Mouse (Mus musculus): ENCODE data around the gene Rtp4. TPM values are rescaled to one million over a fixed set of nuclear protein-coding genes. Genes with fewer than 3 reads are reported as not detected.

The Rtp4 gene
- total RNA-seq, 1 experiment = 0.22 TPM

GRCm38 (mm10) chr16:23513401-23513800 lies 6.7 kb upstream of the Rtp4 start:
- H3K9me3 ChIP-seq (ENCODE audit: control insufficient read depth, insufficient read depth, low read depth, low read length) = no peaks in the 10 kb centered on the region
- H3K4me3 ChIP-seq (ENCODE audit: insufficient read depth in 1 of 2, low read depth in 1 of 2, low read length in 2 of 2, poor library complexity in 1 of 2, severe bottlenecking in 1 of 2) = no peak overlapping the region
- in situ Hi-C loops (cut with MboI; ENCODE audit: low sequenced_read_pairs in 2 of 2, unreplicated experiment in 2 of 2) = no loop called here
- TF ChIP-seq ZC3H11A (IDR thresholded peaks at IDR 0.05; ENCODE audit: borderline replicate concordance, low read depth, low read length) = no peak
- TF ChIP-seq HCFC1 (IDR thresholded peaks at IDR 0.05; ENCODE audit: borderline replicate concordance, insufficient read depth, low read length) = no peak
- no peak for TF ChIP-seq MAFK (IDR thresholded peaks at IDR 0.05; ENCODE audit: insufficient read depth, low read depth, low read length)
- TF ChIP-seq ZNF384 (IDR thresholded peaks at IDR 0.05; ENCODE audit: low read depth, low read length) = no peak
- TF ChIP-seq CHD2 (IDR thresholded peaks at IDR 0.05; ENCODE audit: low read depth, low read length) = no peak
- no peaks in the 10 kb centered on the region for H3K36me3 ChIP-seq (ENCODE audit: control insufficient read depth, insufficient read depth, low read length, poor library complexity, severe bottlenecking)
- no peaks in the 10 kb centered on the region for H3K4me1 ChIP-seq (ENCODE audit: control insufficient read depth in 2 of 2, insufficient read depth in 2 of 2, low read length in 2 of 2, poor library complexity in 1 of 2)
- H3K9ac ChIP-seq (ENCODE audit: insufficient read depth, low read depth, low read length, poor library complexity, severe bottlenecking) = no peak overlapping the region
- no peak for DNase-seq (ENCODE audit: low read depth, low spot score)
- H3K27ac ChIP-seq (ENCODE audit: insufficient read depth, low read depth, low read length, poor library complexity, severe bottlenecking) = no peak overlapping the region

- no peak for DNase-seq (ENCODE audit: low read depth, low spot score)
- Histone ChIP-seq H3K36me3 (ENCODE audit: control insufficient read depth, insufficient read depth, low read length, poor library complexity, severe bottlenecking) (no peaks in the 10 kb centered on the region), H3K4me3 (ENCODE audit: insufficient read depth in 1 of 2, low read depth in 1 of 2, low read length in 2 of 2, poor library complexity in 1 of 2, severe bottlenecking in 1 of 2) (no peak overlapping the region), H3K9me3 (ENCODE audit: control insufficient read depth, insufficient read depth, low read depth, low read length) (no peaks in the 10 kb centered on the region), H3K4me1 (ENCODE audit: control insufficient read depth in 2 of 2, insufficient read depth in 2 of 2, low read length in 2 of 2, poor library complexity in 1 of 2) (no peaks in the 10 kb centered on the region), H3K27ac (ENCODE audit: insufficient read depth, low read depth, low read length, poor library complexity, severe bottlenecking) (no peak overlapping the region), H3K9ac (ENCODE audit: insufficient read depth, low read depth, low read length, poor library complexity, severe bottlenecking) (no peak overlapping the region)
- in situ Hi-C loops (cut with MboI; ENCODE audit: low sequenced_read_pairs in 2 of 2, unreplicated experiment in 2 of 2) = no loop called here
- TF ChIP-seq CHD2 (IDR thresholded peaks at IDR 0.05; ENCODE audit: low read depth, low read length) = no peak
- no peak for TF ChIP-seq MAFK (IDR thresholded peaks at IDR 0.05; ENCODE audit: insufficient read depth, low read depth, low read length)
- TF ChIP-seq ZC3H11A (IDR thresholded peaks at IDR 0.05; ENCODE audit: borderline replicate concordance, low read depth, low read length) = no peak
- TF ChIP-seq ZNF384 (IDR thresholded peaks at IDR 0.05; ENCODE audit: low read depth, low read length) = no peak
- TF ChIP-seq HCFC1 (IDR thresholded peaks at IDR 0.05; ENCODE audit: borderline replicate concordance, insufficient read depth, low read length) = no peak
These were observed 4.3 kb upstream of the Rtp4 start for GRCm38 (mm10) chr16:23515766-23516165.

DNA sequence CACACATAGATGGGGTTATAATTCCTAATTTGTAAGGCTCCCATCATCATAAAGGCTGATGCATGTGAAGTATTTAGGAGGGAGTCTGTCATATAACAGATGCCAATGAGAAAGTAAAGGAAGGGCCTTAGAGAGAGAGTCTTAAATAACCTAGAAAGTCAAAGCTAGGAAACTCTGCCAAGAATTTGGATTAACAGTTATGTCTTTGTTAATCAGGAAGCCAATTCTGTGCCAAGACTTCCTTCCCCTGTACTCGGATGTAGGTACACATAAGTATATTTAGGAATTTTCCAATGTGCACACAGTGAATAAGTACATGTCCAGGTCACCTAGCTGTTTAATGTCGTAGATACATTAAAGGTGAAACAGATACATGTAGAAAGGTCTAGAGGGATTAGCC lies 3.5 kb upstream of the Rtp4 start:
- no peaks in the 10 kb centered on the region for H3K4me1 ChIP-seq (ENCODE audit: control insufficient read depth in 2 of 2, insufficient read depth in 2 of 2, low read length in 2 of 2, poor library complexity in 1 of 2)
- no peak overlapping the region for H3K27ac ChIP-seq (ENCODE audit: insufficient read depth, low read depth, low read length, poor library complexity, severe bottlenecking)
- in situ Hi-C loops (cut with MboI; ENCODE audit: low sequenced_read_pairs in 2 of 2, unreplicated experiment in 2 of 2) = no loop called here
- no peaks in the 10 kb centered on the region for H3K9me3 ChIP-seq (ENCODE audit: control insufficient read depth, insufficient read depth, low read depth, low read length)
- TF ChIP-seq HCFC1 (IDR thresholded peaks at IDR 0.05; ENCODE audit: borderline replicate concordance, insufficient read depth, low read length) = no peak
- no peak for TF ChIP-seq ZNF384 (IDR thresholded peaks at IDR 0.05; ENCODE audit: low read depth, low read length)
- no peak for TF ChIP-seq ZC3H11A (IDR thresholded peaks at IDR 0.05; ENCODE audit: borderline replicate concordance, low read depth, low read length)
- no peak for TF ChIP-seq MAFK (IDR thresholded peaks at IDR 0.05; ENCODE audit: insufficient read depth, low read depth, low read length)
- no peak for TF ChIP-seq CHD2 (IDR thresholded peaks at IDR 0.05; ENCODE audit: low read depth, low read length)
- no peak for DNase-seq (ENCODE audit: low read depth, low spot score)
- no peak overlapping the region for H3K4me3 ChIP-seq (ENCODE audit: insufficient read depth in 1 of 2, low read depth in 1 of 2, low read length in 2 of 2, poor library complexity in 1 of 2, severe bottlenecking in 1 of 2)
- no peaks in the 10 kb centered on the region for H3K36me3 ChIP-seq (ENCODE audit: control insufficient read depth, insufficient read depth, low read length, poor library complexity, severe bottlenecking)
- H3K9ac ChIP-seq (ENCODE audit: insufficient read depth, low read depth, low read length, poor library complexity, severe bottlenecking) = no peak overlapping the region

GRCm38 (mm10) chr16:23517230-23517629 lies 2.9 kb upstream of the Rtp4 start:
- Histone ChIP-seq H3K36me3 (ENCODE audit: control insufficient read depth, insufficient read depth, low read length, poor library complexity, severe bottlenecking) (no peaks in the 10 kb centered on the region), H3K9ac (ENCODE audit: insufficient read depth, low read depth, low read length, poor library complexity, severe bottlenecking) (no peak overlapping the region), H3K4me3 (ENCODE audit: insufficient read depth in 1 of 2, low read depth in 1 of 2, low read length in 2 of 2, poor library complexity in 1 of 2, severe bottlenecking in 1 of 2) (no peak overlapping the region), H3K9me3 (ENCODE audit: control insufficient read depth, insufficient read depth, low read depth, low read length) (no peaks in the 10 kb centered on the region), H3K4me1 (ENCODE audit: control insufficient read depth in 2 of 2, insufficient read depth in 2 of 2, low read length in 2 of 2, poor library complexity in 1 of 2) (no peaks in the 10 kb centered on the region), H3K27ac (ENCODE audit: insufficient read depth, low read depth, low read length, poor library complexity, severe bottlenecking) (no peak overlapping the region)
- TF ChIP-seq ZNF384 (IDR thresholded peaks at IDR 0.05; ENCODE audit: low read depth, low read length) (no peak), CHD2 (IDR thresholded peaks at IDR 0.05; ENCODE audit: low read depth, low read length) (no peak), HCFC1 (IDR thresholded peaks at IDR 0.05; ENCODE audit: borderline replicate concordance, insufficient read depth, low read length) (no peak), MAFK (IDR thresholded peaks at IDR 0.05; ENCODE audit: insufficient read depth, low read depth, low read length) (no peak)
- in situ Hi-C loops (cut with MboI; ENCODE audit: low sequenced_read_pairs in 2 of 2, unreplicated experiment in 2 of 2) = no loop called here
- DNase-seq (ENCODE audit: low read depth, low spot score) = no peak

Data from ES-E14 (cell line).